In genomic region chr15:84989098-84989497, GRCm38 (mm10) we compare ENCODE assay signal across 16 mouse cellular contexts. TPM values are rescaled to one million over a fixed set of nuclear protein-coding genes. Genes with fewer than 3 reads are reported as not detected.
"Had no signal": no experiment of that assay in that cellular context is flagged by ENCODE, and none has a peak within 500 bp of the region (broad histone marks: within the 10 kb centered on the region; RNA-seq: fewer than 3 reads in every experiment).

No protein-coding gene starts in this region.

- ATAC-seq: lung, postnatal 0 days had no signal

- DNase-seq: kidney, adult 18-20 months; left cerebral cortex, postnatal 4 days; lung, adult 18-20 months; lung, postnatal 36 days; retina, postnatal 1 day; right cerebral cortex, postnatal 4 days; spleen, adult 18-20 months; thymus, adult 2 months; thymus, postnatal 25 days had no signal

- H3K27ac ChIP-seq: limb, embryonic 13.5 days; liver, embryonic 14.5 days had no signal

- H3K9me3 ChIP-seq: limb, embryonic 13.5 days; midbrain, embryonic 10.5 days; neural tube, embryonic 13.5 days had no signal

- H3K36me3 ChIP-seq: limb, embryonic 13.5 days; neural tube, embryonic 13.5 days had no signal

- H3K9ac ChIP-seq: liver, embryonic 14.5 days had no signal

RNA-seq across cellular contexts. Expression of gene Upk3a, which starts 27.8 kb away (rescaled TPM):
- total RNA-seq: liver, adult 2 months; megakaryocyte, adult 5-6 weeks had no signal
- polyA plus RNA-seq: limb, embryonic 13.5 days; liver, adult 2 months; liver, embryonic 14.5 days; midbrain, embryonic 10.5 days had no signal
